Mouse (Mus musculus): ENCODE data around the gene Megf6. TPM values are rescaled to one million over a fixed set of nuclear protein-coding genes. Genes with fewer than 3 reads are reported as not detected.

Gene Megf6
- polyA plus RNA-seq, 1 experiment from 2014 or later = 9.6 TPM

DNA sequence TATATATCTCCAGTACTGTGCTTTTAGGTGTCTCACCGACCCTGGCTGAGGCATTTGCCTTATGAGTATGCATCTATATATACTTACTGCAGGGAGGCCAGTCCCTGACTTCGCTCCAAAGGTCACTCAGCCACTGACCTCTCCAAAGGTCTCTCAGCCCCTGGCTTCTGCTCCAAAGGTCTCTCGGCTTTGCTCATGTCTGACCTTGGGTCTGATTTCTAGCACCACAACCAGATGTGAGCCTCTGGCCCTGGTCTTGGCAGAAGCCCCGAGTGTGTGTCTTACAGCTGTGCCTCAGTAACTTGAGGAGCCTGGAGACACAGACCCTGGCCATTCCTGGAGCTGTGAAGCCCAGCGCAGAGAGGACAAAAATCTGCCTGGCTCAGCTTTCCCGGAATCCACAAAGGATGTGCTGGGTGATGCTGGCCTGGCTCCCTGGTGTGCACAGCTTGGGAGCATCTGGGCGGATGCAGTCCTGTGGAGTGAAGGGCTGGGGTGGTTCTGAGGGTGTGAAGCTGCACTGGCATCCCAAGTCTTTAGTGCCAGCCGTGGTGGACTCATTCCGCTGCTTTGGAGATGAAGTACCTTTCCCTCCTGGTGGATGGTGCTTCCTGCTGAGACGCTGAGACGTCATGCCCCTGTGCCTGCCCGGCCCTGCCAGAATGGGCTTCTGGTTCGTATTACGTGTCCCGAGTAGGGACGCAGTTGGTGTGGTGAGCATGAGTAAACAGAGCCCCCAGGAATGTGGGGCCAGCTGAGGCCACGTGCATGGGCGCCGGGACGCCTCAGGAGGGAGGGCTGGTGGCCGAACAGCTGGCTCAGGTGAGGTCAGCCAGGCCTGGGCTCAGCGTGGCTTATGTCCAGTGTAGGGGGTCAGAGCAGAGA is 76.9 kb downstream of the Megf6 start:
- Histone ChIP-seq H3K4me1 (replicated peaks) (peaks cover 36% of the 10 kb centered on the region), H3K4me2 (no peak overlapping the region), H3K9me3 (no peaks in the 10 kb centered on the region), H3K36me3 (no peaks in the 10 kb centered on the region), H3K27ac (no peak overlapping the region), H3K4me3 (no peak overlapping the region), H3K27me3 (no peaks in the 10 kb centered on the region), H3K9ac (no peak overlapping the region)
- WGBS = 47% methylated on average over 22 of the region's 22 CpGs
- ATAC-seq (ENCODE audit: low FRiP score) = no peak

DNA sequence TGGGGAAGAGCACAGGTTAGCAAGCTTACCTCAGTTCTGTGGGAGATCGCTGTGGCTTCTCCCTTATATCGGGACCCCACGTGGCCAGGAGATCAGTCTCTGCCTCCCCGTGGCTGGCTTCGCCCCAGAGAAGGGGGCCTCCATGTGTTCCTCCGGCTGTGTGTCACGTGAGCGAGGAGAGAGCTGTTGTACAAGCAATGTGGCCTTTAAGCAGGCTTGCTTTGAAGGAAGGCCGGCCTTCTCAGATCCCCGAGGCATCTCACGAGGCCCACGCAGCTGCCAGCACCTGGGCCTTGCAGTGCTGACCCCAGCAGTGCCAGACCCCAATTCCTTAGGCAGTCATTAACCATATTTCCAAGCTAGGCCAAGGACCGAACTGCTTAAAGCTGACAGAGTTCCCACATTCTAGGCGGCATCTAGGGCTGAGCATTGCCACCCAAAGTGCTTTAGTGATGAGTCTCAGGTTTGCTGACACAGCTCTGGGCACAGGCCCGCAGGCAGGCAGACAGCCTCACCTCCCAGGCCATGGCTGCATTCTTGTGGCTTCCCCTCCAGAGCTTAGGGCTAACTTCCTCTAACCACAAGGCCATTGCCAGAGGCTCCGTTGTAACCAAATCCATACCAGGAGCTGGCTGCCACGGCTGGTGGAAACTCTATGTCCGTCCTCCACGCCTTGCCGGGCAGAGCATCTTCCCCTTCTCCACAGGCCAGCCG is 77.7 kb downstream of the Megf6 start:
- no peak for ATAC-seq (ENCODE audit: low FRiP score)
- H3K36me3 ChIP-seq = no peaks in the 10 kb centered on the region
- no peak overlapping the region for H3K9ac ChIP-seq

DNA sequence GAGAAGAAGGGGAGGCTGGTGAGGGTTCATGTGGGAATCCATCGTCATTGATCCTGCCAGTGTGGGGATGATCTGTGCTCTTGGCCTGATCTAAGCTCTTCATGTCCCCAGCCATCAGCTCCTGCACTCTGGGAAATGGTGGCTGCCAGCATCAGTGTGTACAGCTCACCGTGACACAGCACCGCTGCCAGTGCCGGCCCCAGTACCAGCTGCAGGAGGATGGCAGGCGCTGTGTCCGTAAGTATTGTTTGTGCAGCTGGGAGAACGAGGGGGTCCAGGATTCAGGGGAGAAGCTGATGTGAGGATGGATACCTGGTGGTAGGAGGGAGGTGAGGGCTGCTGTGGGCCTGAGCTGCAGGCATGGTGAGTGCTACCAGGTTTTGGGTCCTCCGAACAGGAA is 78.8 kb downstream of the Megf6 start:
- no peaks in the 10 kb centered on the region for H3K27me3 ChIP-seq
- no peak for ATAC-seq (ENCODE audit: low FRiP score)
- H3K27ac ChIP-seq = 0 out of 2 replicates have a peak overlapping the region, but pooled peaks have one; percentile 27
- no peak overlapping the region for H3K9ac ChIP-seq
- peaks cover 36% of the 10 kb centered on the region for H3K4me1 ChIP-seq (replicated peaks)
- no peaks in the 10 kb centered on the region for H3K36me3 ChIP-seq
- no peaks in the 10 kb centered on the region for H3K9me3 ChIP-seq
- peak overlapping the region; percentile 20 for H3K4me2 ChIP-seq
- 59% methylated on average over 8 of the region's 8 CpGs for WGBS
- H3K4me3 ChIP-seq = no peak overlapping the region

More for the DNA sequence above, 77.7 kb downstream of the Megf6 start:
- Histone ChIP-seq H3K27ac (no peak overlapping the region), H3K4me2 (no peak overlapping the region), H3K4me3 (no peak overlapping the region), H3K4me1 (replicated peaks) (peaks cover 36% of the 10 kb centered on the region), H3K27me3 (no peaks in the 10 kb centered on the region), H3K9me3 (no peaks in the 10 kb centered on the region)
- 78% methylated on average over 21 of the region's 21 CpGs for WGBS

DNA sequence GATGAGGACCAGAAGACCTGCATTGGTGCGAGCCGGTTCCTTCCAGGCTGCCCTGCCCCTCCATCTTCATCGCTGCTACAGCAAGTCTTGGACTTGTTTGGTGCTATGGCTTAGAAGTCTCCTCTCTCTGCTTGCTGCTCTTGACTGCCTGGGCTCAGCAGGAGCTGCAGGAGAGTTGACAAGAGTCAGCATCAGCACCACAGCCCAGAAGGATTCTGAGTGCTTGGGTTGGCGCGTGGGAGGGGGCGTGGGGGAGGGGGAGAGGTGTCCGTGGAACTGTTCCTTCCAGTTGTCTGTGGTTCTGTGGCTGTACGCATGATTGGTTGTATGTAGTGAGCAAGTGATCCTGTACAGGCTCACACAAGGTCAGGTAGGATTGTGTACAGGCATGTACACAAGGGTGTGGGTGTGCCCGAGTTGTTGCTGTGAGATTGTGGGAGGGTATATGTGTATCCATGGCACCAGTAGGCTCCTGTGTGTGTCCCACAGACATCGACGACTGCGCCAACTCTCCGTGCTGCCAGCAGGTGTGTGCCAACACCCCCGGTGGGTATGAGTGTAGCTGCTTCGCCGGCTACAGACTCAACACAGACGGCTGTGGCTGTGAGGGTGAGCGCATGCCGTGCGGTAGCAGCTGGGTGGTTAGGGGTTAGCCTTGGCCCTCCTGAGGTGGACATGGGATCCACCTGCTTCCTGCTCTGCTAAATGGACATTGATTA is 82.2 kb downstream of the Megf6 start:
- Histone ChIP-seq H3K27ac (no peak overlapping the region), H3K27me3 (no peaks in the 10 kb centered on the region), H3K4me1 (replicated peaks) (peaks cover 19% of the 10 kb centered on the region), H3K36me3 (no peaks in the 10 kb centered on the region), H3K9me3 (no peaks in the 10 kb centered on the region), H3K4me2 (no peak overlapping the region), H3K4me3 (no peak overlapping the region), H3K9ac (no peak overlapping the region)
- no peak for ATAC-seq (ENCODE audit: low FRiP score)
- WGBS = 87% methylated on average over 20 of the region's 20 CpGs

DNA sequence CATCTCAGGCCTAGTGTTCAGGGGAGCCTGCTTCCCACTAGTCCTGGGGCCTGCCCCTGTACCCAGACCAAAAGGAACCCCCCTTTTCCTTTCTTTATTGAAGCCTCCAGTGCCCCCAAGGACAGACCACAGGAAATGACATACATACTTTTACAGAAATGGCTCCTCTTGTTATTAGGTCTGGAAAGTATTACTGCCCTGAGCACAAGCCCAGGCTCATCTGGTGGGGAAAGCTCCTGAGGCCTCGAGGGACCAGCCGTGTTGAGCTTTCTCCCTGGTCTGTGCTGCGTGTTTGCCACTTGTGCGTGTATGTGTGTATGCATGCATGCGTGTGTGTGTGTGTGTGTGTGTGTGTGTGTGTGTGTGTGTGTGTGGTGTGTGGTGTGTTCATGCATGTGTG is 90.2 kb downstream of the Megf6 start:
- WGBS = 93% methylated on average over 5 of the region's 5 CpGs
- Histone ChIP-seq H3K27me3 (no peaks in the 10 kb centered on the region), H3K36me3 (peaks cover 15% of the 10 kb centered on the region), H3K9ac (no peak overlapping the region), H3K9me3 (no peaks in the 10 kb centered on the region; the same call in 1 of the 2 replicates), H3K4me2 (no peak overlapping the region), H3K27ac (no peak overlapping the region), H3K4me3 (no peak overlapping the region), H3K4me1 (replicated peaks) (no peaks in the 10 kb centered on the region)
- ATAC-seq (ENCODE audit: low FRiP score) = no peak

DNA sequence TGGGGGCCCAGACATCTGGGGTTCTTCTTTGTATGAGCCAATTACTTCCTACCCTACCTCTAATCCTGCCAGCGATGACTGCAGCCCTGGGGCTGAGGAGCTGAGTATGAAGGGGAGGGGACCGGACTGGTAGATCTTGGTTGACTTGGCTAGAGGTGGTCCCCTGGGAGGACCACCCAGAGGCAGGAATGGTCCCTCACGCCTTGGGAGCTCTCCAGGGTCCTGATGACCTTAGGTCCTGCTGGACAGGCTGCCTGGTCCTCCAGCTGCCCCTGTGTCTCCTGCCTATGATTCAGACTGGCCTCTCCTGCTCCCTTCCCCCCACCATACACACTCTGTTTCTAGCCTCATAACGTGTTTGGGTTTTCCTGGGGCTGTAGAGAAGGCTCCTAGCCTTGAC is 91.5 kb downstream of the Megf6 start:
- H3K4me3 ChIP-seq = no peak overlapping the region
- H3K27ac ChIP-seq = no peak overlapping the region
- no peaks in the 10 kb centered on the region for H3K27me3 ChIP-seq
- WGBS = 57% methylated on average over 4 of the region's 4 CpGs
- no peak overlapping the region for H3K4me2 ChIP-seq
- H3K9ac ChIP-seq = no peak overlapping the region
- H3K4me1 ChIP-seq (replicated peaks) = no peaks in the 10 kb centered on the region
- H3K36me3 ChIP-seq = peaks cover 15% of the 10 kb centered on the region
- H3K9me3 ChIP-seq = no peaks in the 10 kb centered on the region; the same call in 1 of the 2 replicates
- ATAC-seq (ENCODE audit: low FRiP score) = no peak

DNA sequence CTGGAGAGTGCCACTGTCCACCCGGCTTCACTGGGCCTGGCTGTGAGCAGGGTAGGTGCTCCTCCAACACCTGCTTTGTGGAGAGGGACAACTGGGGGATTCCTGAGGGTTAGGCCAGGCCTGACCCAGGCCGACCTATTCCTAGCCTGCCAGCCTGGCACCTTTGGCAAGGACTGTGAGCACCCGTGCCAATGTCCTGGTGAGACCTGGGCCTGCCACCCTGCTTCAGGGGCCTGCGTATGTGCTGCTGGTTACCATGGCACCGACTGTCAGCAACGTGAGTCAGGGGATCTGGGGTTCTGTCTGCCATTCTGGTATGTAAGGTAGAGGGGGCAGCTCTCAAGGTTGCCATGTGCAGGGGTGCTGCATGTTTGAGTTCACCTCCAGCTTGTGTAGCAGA is 97.0 kb downstream of the Megf6 start:
- Histone ChIP-seq H3K27ac (no peak overlapping the region), H3K36me3 (peaks cover 15% of the 10 kb centered on the region), H3K27me3 (no peaks in the 10 kb centered on the region), H3K4me2 (no peak overlapping the region), H3K4me3 (no peak overlapping the region), H3K9me3 (no peaks in the 10 kb centered on the region; the same call in 1 of the 2 replicates), H3K4me1 (replicated peaks) (peaks cover 6% of the 10 kb centered on the region; the same call in 1 of the 2 replicates), H3K9ac (no peak overlapping the region)
- WGBS = 87% methylated on average over 6 of the region's 6 CpGs
- ATAC-seq (ENCODE audit: low FRiP score) = no peak

DNA sequence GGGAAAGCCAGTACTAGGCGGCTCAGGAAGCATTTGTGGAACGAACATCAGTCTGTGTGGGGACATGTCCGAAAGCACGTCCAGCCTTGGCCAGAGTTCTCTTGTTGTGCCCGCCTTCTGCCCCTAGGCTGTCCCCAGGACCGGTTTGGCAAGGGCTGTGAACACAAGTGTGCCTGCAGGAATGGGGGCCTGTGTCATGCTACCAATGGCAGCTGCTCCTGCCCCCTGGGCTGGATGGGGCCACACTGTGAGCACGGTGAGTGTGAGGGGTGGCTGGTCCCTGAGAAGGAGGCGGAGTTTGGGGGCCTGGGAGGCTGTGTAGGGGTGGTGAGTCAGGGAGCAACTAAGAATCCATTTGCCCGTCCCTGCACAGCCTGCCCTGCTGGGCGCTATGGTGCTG is 99.0 kb downstream of the Megf6 start:
- no peak overlapping the region for H3K4me2 ChIP-seq
- H3K9ac ChIP-seq = no peak overlapping the region
- 49% methylated on average over 10 of the region's 10 CpGs for WGBS
- peaks cover 4% of the 10 kb centered on the region; the same call in 1 of the 2 replicates for H3K36me3 ChIP-seq
- H3K27me3 ChIP-seq = no peaks in the 10 kb centered on the region
- peaks cover 6% of the 10 kb centered on the region; the same call in 1 of the 2 replicates for H3K4me1 ChIP-seq (replicated peaks)
- H3K27ac ChIP-seq = no peak overlapping the region
- H3K9me3 ChIP-seq = no peaks in the 10 kb centered on the region
- no peak overlapping the region for H3K4me3 ChIP-seq
- no peak for ATAC-seq (ENCODE audit: low FRiP score)

DNA sequence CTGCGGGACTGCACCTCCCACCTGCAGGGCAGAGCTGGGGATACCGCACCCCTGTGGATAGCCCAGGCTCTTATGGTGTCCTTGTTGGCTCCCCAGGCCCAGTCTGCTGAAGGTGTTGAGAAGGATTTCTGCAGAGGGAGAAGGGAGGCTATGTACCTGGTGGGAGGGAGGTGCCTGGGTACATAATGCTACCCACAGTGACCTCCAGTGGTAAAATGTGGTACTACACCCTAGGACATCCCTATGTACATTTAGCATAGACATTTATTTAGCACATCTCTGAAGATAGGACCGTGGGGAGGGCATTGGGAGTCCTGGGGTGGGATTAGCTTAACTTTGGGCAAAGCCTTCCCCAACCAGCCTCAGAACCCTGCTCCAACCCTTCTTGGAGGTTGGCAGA is 102.5 kb downstream of the Megf6 start:
- no peak for ATAC-seq (ENCODE audit: low FRiP score)
- no peaks in the 10 kb centered on the region for H3K36me3 ChIP-seq
- H3K9me3 ChIP-seq = no peaks in the 10 kb centered on the region
- no peak overlapping the region for H3K9ac ChIP-seq
- no peak overlapping the region for H3K4me3 ChIP-seq
- WGBS = 64% methylated on average over 3 of the region's 3 CpGs
- peaks cover 6% of the 10 kb centered on the region; the same call in 1 of the 2 replicates for H3K4me1 ChIP-seq (replicated peaks)
- H3K27ac ChIP-seq = no peak overlapping the region
- no peaks in the 10 kb centered on the region for H3K27me3 ChIP-seq
- H3K4me2 ChIP-seq = no peak overlapping the region

DNA sequence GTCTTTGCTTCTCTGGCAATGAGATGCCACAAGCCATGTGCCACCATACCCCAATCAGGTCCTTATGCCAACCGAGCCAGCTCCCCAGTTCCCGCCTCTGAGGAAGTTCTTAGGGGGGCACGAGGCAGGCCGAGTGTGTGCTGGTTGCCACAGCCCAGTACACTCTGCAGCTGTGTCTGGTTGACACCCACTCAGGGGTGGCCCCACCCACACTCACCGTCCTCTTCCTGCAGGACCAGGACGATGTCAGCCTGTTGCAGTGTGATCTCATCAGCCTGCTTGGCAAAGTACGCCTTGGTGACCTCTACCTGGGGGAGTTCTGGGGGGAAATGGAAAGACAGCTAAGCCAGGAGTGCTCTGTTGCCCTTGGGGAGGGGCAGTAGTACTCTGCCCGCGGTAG is 109.0 kb downstream of the Megf6 start:
- H3K4me1 ChIP-seq (replicated peaks) = 0 out of 2 replicates have a peak, but pooled peaks cover 5% of the 10 kb centered on the region
- no peak overlapping the region for H3K4me3 ChIP-seq
- no peak overlapping the region for H3K9ac ChIP-seq
- H3K4me2 ChIP-seq = no peak overlapping the region
- WGBS = 93% methylated on average over 9 of the region's 9 CpGs
- H3K27me3 ChIP-seq = no peaks in the 10 kb centered on the region
- no peak overlapping the region for H3K27ac ChIP-seq
- H3K9me3 ChIP-seq = no peaks in the 10 kb centered on the region
- H3K36me3 ChIP-seq = no peaks in the 10 kb centered on the region
- ATAC-seq (ENCODE audit: low FRiP score) = no peak

DNA sequence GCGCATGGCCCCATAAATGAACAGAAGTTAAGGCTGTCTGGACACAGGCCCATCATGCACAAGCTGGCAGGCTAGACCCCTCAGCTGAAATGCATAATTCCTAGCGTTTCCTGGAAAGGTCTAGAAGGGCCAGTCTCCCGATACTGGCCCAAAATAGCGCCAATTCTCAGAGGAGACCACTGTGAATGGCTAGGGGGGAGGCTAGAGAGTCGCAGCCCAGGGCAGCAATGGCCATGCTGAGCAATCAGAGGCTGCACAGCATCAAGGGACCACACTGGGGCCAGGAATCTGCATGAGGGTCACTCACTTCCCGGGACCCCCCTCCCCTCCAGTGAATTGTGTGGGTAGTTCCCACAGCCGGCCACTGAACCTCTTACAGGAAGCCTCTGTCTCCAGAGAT is 113.1 kb downstream of the Megf6 start:
- Histone ChIP-seq H3K4me1 (replicated peaks) (0 out of 2 replicates have a peak, but pooled peaks cover 9% of the 10 kb centered on the region), H3K36me3 (no peaks in the 10 kb centered on the region), H3K4me2 (no peak overlapping the region), H3K27me3 (0 out of 2 replicates have a peak, but pooled peaks cover 3% of the 10 kb centered on the region), H3K9me3 (no peaks in the 10 kb centered on the region), H3K9ac (no peak overlapping the region), H3K4me3 (no peak overlapping the region), H3K27ac (no peak overlapping the region)
- no peak for ATAC-seq (ENCODE audit: low FRiP score)
- WGBS = 68% methylated on average over 7 of the region's 7 CpGs

DNA sequence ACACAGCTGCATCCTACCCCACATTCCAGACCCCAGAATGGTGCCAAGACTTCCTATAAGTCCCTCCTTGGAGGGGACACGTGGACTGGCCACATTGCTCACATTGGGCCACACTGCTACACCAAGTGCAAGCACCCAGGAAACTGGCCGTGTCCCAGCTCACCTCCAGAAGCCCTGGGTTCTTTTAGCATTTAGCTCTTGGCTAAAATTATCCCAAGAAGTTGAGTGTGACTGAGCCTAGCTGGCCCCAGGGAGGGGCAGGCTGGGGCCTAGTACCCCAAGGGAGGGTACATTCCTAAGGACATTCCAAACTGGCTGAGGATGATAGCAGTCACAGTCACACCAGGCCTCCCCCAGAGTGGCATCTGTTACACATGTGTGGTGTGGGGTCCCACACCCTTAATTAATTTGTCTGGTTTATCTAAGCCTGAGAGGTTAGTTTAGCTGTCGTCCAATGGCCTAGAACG is 123.2 kb downstream of the Megf6 start:
- Histone ChIP-seq H3K4me2 (no peak overlapping the region), H3K4me3 (no peak overlapping the region), H3K9me3 (no peaks in the 10 kb centered on the region), H3K4me1 (replicated peaks) (peaks cover 8% of the 10 kb centered on the region), H3K27ac (no peak overlapping the region), H3K9ac (no peak overlapping the region), H3K27me3 (peaks cover 27% of the 10 kb centered on the region), H3K36me3 (no peaks in the 10 kb centered on the region)
- 67% methylated on average over 4 of the region's 4 CpGs for WGBS
- no peak for ATAC-seq (ENCODE audit: low FRiP score)
